8 mouse cellular contexts compared by ENCODE assay signal in genomic region chr2:162922183-162922582, GRCm38 (mm10). TPM values are rescaled to one million over a fixed set of nuclear protein-coding genes. Genes with fewer than 3 reads are reported as not detected.
DNase-seq lines count a peak whose midpoint lies in the region; ATAC-seq lines count a peak whose summit lies in the region.

No protein-coding gene starts in this region.

- peak; percentile 78 for ATAC-seq in megakaryocyte-erythroid progenitor cell, adult 5-6 weeks (replicated peaks; ENCODE audit: low FRiP score, low TSS enrichment, poor library complexity, severe bottlenecking)

- peak; percentile 27 to 66 for DNase-seq in heart, adult 18-20 months
- no peak for DNase-seq in heart, adult 11 months
- peak; percentile 46 for DNase-seq in urinary bladder, postnatal 14 days (ENCODE audit: low spot score)
- no peak for DNase-seq in urinary bladder, postnatal 25 days (ENCODE audit: low spot score)
- DNase-seq in cerebellum, postnatal 25 days, result peak; percentile 37 to 64
- DNase-seq in layer of hippocampus, adult 18-20 months (ENCODE audit: low spot score in 2 of 2), result peak; percentile 32 to 82
- DNase-seq in gastrocnemius, postnatal 14 days, result no peak

- intact Hi-C loops in gastrocnemius, postnatal 14 days (cut with DNase I; ENCODE audit: low total_unique reads), result loop anchor here (5.0 to 10.0 kb wide), 2 partner anchors 75 to 413 kb away; no protein-coding TSS in a partner anchor

RNA-seq across cellular contexts. Expression of gene Srsf6, which starts 9.1 kb away (rescaled TPM):
- total RNA-seq in heart, adult 18-20 months (2021), result 10 to 100 TPM; 61.5 to 68.1 TPM
- 100 to 1,000 TPM in 1 of 2 experiments, 10 to 100 TPM in 1; 95.9 to 102 TPM for total RNA-seq in layer of hippocampus, adult 18-20 months (2021)
- 233 and 311 TPM in 2 replicates for total RNA-seq in megakaryocyte-erythroid progenitor cell, adult 5-6 weeks (2014; fragmentation: Nextera tagmentation)
- total RNA-seq in megakaryocyte-erythroid progenitor cell, adult 5-6 weeks (2017), result 286 and 303 TPM in 2 replicates
- total RNA-seq in gastrocnemius, postnatal 14 days (2021), result 10 to 100 TPM; 51.0 to 53.3 TPM

RNA-seq across cellular contexts. Expression of gene L3mbtl1, which starts 21.1 kb away (rescaled TPM):
- total RNA-seq in heart, adult 18-20 months (2021), result not detected
- total RNA-seq in layer of hippocampus, adult 18-20 months (2021), result 1 to 10 TPM; 7.4 to 9.3 TPM
- total RNA-seq in megakaryocyte-erythroid progenitor cell, adult 5-6 weeks (2014; fragmentation: Nextera tagmentation), result 0.81 TPM in 1 of 2 replicates, not detected in the other
- not detected in 2 replicates for total RNA-seq in megakaryocyte-erythroid progenitor cell, adult 5-6 weeks (2017)
- total RNA-seq in gastrocnemius, postnatal 14 days (2021), result not detected

Comparison
In these comparisons a context has a peak if more than half of its experiments do, and no peak if none do; other contexts are left out.
1. DNase-seq: peak in heart, adult 18-20 months (2 of 2), urinary bladder, postnatal 14 days (single experiment), cerebellum, postnatal 25 days (2 of 2) and layer of hippocampus, adult 18-20 months (2 of 2); none in heart, adult 11 months (single experiment), urinary bladder, postnatal 25 days (single experiment) and gastrocnemius, postnatal 14 days (single experiment).
2. RNA of gene L3mbtl1, which starts 21.1 kb away (total RNA-seq): 7.4 to 9.3 TPM in layer of hippocampus, adult 18-20 months; 0.81 TPM in megakaryocyte-erythroid progenitor cell, adult 5-6 weeks, not detected in heart, adult 18-20 months and not detected in gastrocnemius, postnatal 14 days; every median in the first group is over 4 times any median in the second.